Mouse (Mus musculus) liver, embryonic 12.5 days (tissue): ENCODE results near the gene Ube2u. TPM values are rescaled to one million over a fixed set of nuclear protein-coding genes. Genes with fewer than 3 reads are reported as not detected.

Source experiments
- ATAC-seq: fragments of 200-750 bp; cut with Nextera tagmentation; 2 replicates; pipeline ENCODE4 v1.8.0; 2017; ENCODE audit warnings: moderate number of reproducible peaks, mild to moderate bottlenecking, moderate library complexity
- H3K27ac ChIP-seq: fragments of 300-500 bp; sonication (generic); 2 replicates; pipeline ENCODE4 v1.5.1; 2016; ENCODE audit warnings: mild to moderate bottlenecking
- H3K27me3 ChIP-seq: fragments of 300-500 bp; sonication (generic); replicated peaks from 2 replicates; pipeline ENCODE4 v1.6.1; 2016; ENCODE audit warnings: mild to moderate bottlenecking, moderate library complexity
- H3K36me3 ChIP-seq: fragments of 300-500 bp; sonication (generic); 2 replicates; pipeline ENCODE4 v1.6.1; 2016; ENCODE audit warnings: mild to moderate bottlenecking, moderate library complexity
- H3K4me1 ChIP-seq: fragments of 300-500 bp; sonication (generic); 2 replicates; pipeline ENCODE4 v1.6.1; 2016
- H3K4me2 ChIP-seq: fragments of 300-500 bp; sonication (generic); 2 replicates; pipeline ENCODE4 v1.6.1; 2016; ENCODE audit warnings: mild to moderate bottlenecking, moderate library complexity
- H3K4me3 ChIP-seq: fragments of 300-500 bp; sonication (generic); 2 replicates; pipeline ENCODE4 v1.5.1; 2016; ENCODE audit warnings: mild to moderate bottlenecking, moderate library complexity
- H3K9ac ChIP-seq: fragments of 300-500 bp; sonication (generic); 2 replicates; pipeline ENCODE4 v1.6.1; 2016; ENCODE audit warnings: mild to moderate bottlenecking, moderate library complexity
- H3K9me3 ChIP-seq: fragments of 300-500 bp; sonication (generic); replicated peaks from 2 replicates; pipeline ENCODE4 v1.6.1; 2016; ENCODE audit warnings: mild to moderate bottlenecking, moderate library complexity
- WGBS: fragments of 180-500 bp; shearing (Covaris S2); methylation state at CpG from one replicate; pipeline ENCODE4 v1.1.7; 2016; ENCODE audit not compliant: insufficient replicate concordance; 5-methylcytosine and 5-hydroxymethylcytosine counted together
- polyA plus RNA-seq: library from polyadenylated mRNA; unstranded; fragments of >200 nt; fragmentation: Nextera tagmentation; extraction: Ambion mirVana; gene quantifications from 2 replicates; pipeline ENCODE4 v1.2.1, GENCODE M21; 2016

Gene Ube2u
- polyA plus RNA-seq, 1 experiment from 2014 or later, result 0.13 TPM

GRCm38 (mm10) chr4:100503337-100503736, 24.7 kb downstream of the Ube2u start:
- H3K36me3 ChIP-seq, result no peaks in the 10 kb centered on the region
- 37% methylated on average over 2 of the region's 2 CpGs for WGBS
- no peaks in the 10 kb centered on the region for H3K27me3 ChIP-seq
- no peak overlapping the region for H3K9ac ChIP-seq
- H3K4me2 ChIP-seq, result no peak overlapping the region
- H3K4me1 ChIP-seq, result no peaks in the 10 kb centered on the region
- ATAC-seq, result no peak
- no peak overlapping the region for H3K27ac ChIP-seq
- no peak overlapping the region for H3K4me3 ChIP-seq
- no peaks in the 10 kb centered on the region; the same call in 1 of the 2 replicates for H3K9me3 ChIP-seq

- no peak for ATAC-seq
- Histone ChIP-seq H3K4me3 (no peak overlapping the region), H3K4me1 (no peaks in the 10 kb centered on the region), H3K9ac (no peak overlapping the region), H3K27me3 (no peaks in the 10 kb centered on the region), H3K9me3 (no peaks in the 10 kb centered on the region), H3K27ac (no peak overlapping the region), H3K36me3 (no peaks in the 10 kb centered on the region), H3K4me2 (no peak overlapping the region)
- 70% methylated on average over 2 of the region's 2 CpGs for WGBS
Observed at GRCm38 (mm10) chr4:100517646-100518045, 39.0 kb downstream of the Ube2u start.

- no peak for ATAC-seq
- H3K36me3 ChIP-seq, result no peaks in the 10 kb centered on the region
- 39% methylated on average over 6 of the region's 6 CpGs for WGBS
- H3K4me2 ChIP-seq, result no peak overlapping the region
- H3K4me3 ChIP-seq, result no peak overlapping the region
- 0 out of 2 replicates have a peak, but pooled peaks cover 5% of the 10 kb centered on the region for H3K27me3 ChIP-seq
- no peaks in the 10 kb centered on the region for H3K9me3 ChIP-seq
- no peak overlapping the region for H3K27ac ChIP-seq
- H3K9ac ChIP-seq, result no peak overlapping the region
- no peaks in the 10 kb centered on the region for H3K4me1 ChIP-seq
Observed at GRCm38 (mm10) chr4:100522534-100522933, 43.9 kb downstream of the Ube2u start.

- ATAC-seq, result no peak
- peaks cover 8% of the 10 kb centered on the region; the same call in 1 of the 2 replicates for H3K27me3 ChIP-seq
- 44% methylated on average over 4 of the region's 4 CpGs for WGBS
Observed at GRCm38 (mm10) chr4:100524741-100525140, 46.1 kb downstream of the Ube2u start.

GRCm38 (mm10) chr4:100526296-100526695, 47.6 kb downstream of the Ube2u start:
- WGBS, result 56% methylated on average over 6 of the region's 6 CpGs
- Histone ChIP-seq H3K36me3 (no peaks in the 10 kb centered on the region), H3K9ac (no peak overlapping the region), H3K4me2 (no peak overlapping the region), H3K4me1 (no peaks in the 10 kb centered on the region), H3K27me3 (peaks cover 8% of the 10 kb centered on the region; the same call in 1 of the 2 replicates), H3K9me3 (no peaks in the 10 kb centered on the region), H3K4me3 (no peak overlapping the region), H3K27ac (no peak overlapping the region)
- no peak for ATAC-seq

More at GRCm38 (mm10) chr4:100524741-100525140, 46.1 kb downstream of the Ube2u start:
- no peak overlapping the region for H3K27ac ChIP-seq
- H3K4me2 ChIP-seq, result no peak overlapping the region
- no peaks in the 10 kb centered on the region for H3K36me3 ChIP-seq
- no peaks in the 10 kb centered on the region for H3K4me1 ChIP-seq
- no peaks in the 10 kb centered on the region for H3K9me3 ChIP-seq
- H3K4me3 ChIP-seq, result no peak overlapping the region
- no peak overlapping the region for H3K9ac ChIP-seq

- H3K27me3 ChIP-seq, result peaks cover 8% of the 10 kb centered on the region; the same call in 1 of the 2 replicates
- H3K9ac ChIP-seq, result no peak overlapping the region
- no peaks in the 10 kb centered on the region for H3K9me3 ChIP-seq
- H3K4me1 ChIP-seq, result no peaks in the 10 kb centered on the region
- no peak overlapping the region for H3K27ac ChIP-seq
- 10% methylated on average over 3 of the region's 3 CpGs for WGBS
- no peaks in the 10 kb centered on the region for H3K36me3 ChIP-seq
- H3K4me3 ChIP-seq, result no peak overlapping the region
- H3K4me2 ChIP-seq, result peak overlapping the region; percentile 35
- no peak for ATAC-seq
Observed at GRCm38 (mm10) chr4:100527086-100527485, 48.4 kb downstream of the Ube2u start.

GRCm38 (mm10) chr4:100527554-100528001, 48.9 kb downstream of the Ube2u start:
- peak overlapping the region; percentile 35 for H3K4me2 ChIP-seq
- 0 out of 2 replicates have a peak overlapping the region, but pooled peaks have one; percentile 2 for H3K4me3 ChIP-seq
- no peaks in the 10 kb centered on the region for H3K4me1 ChIP-seq
- peaks cover 8% of the 10 kb centered on the region; the same call in 1 of the 2 replicates for H3K27me3 ChIP-seq
- H3K9ac ChIP-seq, result no peak overlapping the region
- no peaks in the 10 kb centered on the region for H3K9me3 ChIP-seq
- no peak for ATAC-seq
- H3K27ac ChIP-seq, result no peak overlapping the region
- H3K36me3 ChIP-seq, result no peaks in the 10 kb centered on the region
- 13% methylated on average over 15 of the region's 15 CpGs for WGBS

GRCm38 (mm10) chr4:100533607-100534006, 55.0 kb downstream of the Ube2u start:
- no peaks in the 10 kb centered on the region for H3K36me3 ChIP-seq
- H3K4me3 ChIP-seq, result no peak overlapping the region
- no peak overlapping the region for H3K27ac ChIP-seq
- H3K27me3 ChIP-seq, result no peaks in the 10 kb centered on the region
- H3K4me2 ChIP-seq, result no peak overlapping the region
- no peaks in the 10 kb centered on the region for H3K4me1 ChIP-seq
- no peak overlapping the region for H3K9ac ChIP-seq
- 60% methylated on average over 6 of the region's 6 CpGs for WGBS
- H3K9me3 ChIP-seq, result no peaks in the 10 kb centered on the region
- ATAC-seq, result no peak

GRCm38 (mm10) chr4:100534946-100535345, 56.3 kb downstream of the Ube2u start:
- WGBS, result 75% methylated on average over 3 of the region's 3 CpGs

GRCm38 (mm10) chr4:100537898-100538297, 59.2 kb downstream of the Ube2u start:
- Histone ChIP-seq H3K27ac (no peak overlapping the region), H3K27me3 (no peaks in the 10 kb centered on the region), H3K9me3 (no peaks in the 10 kb centered on the region), H3K4me2 (no peak overlapping the region), H3K9ac (no peak overlapping the region), H3K36me3 (no peaks in the 10 kb centered on the region), H3K4me1 (no peaks in the 10 kb centered on the region), H3K4me3 (no peak overlapping the region)
- ATAC-seq, result no peak
- 12% methylated on average over 3 of the region's 3 CpGs for WGBS

More at GRCm38 (mm10) chr4:100534946-100535345, 56.3 kb downstream of the Ube2u start:
- H3K4me3 ChIP-seq, result no peak overlapping the region
- no peaks in the 10 kb centered on the region for H3K4me1 ChIP-seq
- H3K9ac ChIP-seq, result no peak overlapping the region
- H3K4me2 ChIP-seq, result no peak overlapping the region
- H3K27me3 ChIP-seq, result no peaks in the 10 kb centered on the region
- no peak for ATAC-seq
- H3K36me3 ChIP-seq, result no peaks in the 10 kb centered on the region
- no peaks in the 10 kb centered on the region for H3K9me3 ChIP-seq
- no peak overlapping the region for H3K27ac ChIP-seq

- 39% methylated on average over 3 of the region's 3 CpGs for WGBS
- no peak for ATAC-seq
- H3K27ac ChIP-seq, result no peak overlapping the region
Observed at GRCm38 (mm10) chr4:100539483-100539882, 60.8 kb downstream of the Ube2u start.

GRCm38 (mm10) chr4:100547905-100548304, 69.3 kb downstream of the Ube2u start:
- Histone ChIP-seq H3K27me3 (no peaks in the 10 kb centered on the region), H3K9me3 (no peaks in the 10 kb centered on the region), H3K27ac (no peak overlapping the region), H3K4me1 (0 out of 2 replicates have a peak, but pooled peaks cover 5% of the 10 kb centered on the region), H3K36me3 (no peaks in the 10 kb centered on the region), H3K9ac (no peak overlapping the region), H3K4me3 (no peak overlapping the region), H3K4me2 (no peak overlapping the region)
- no peak for ATAC-seq
- 20% methylated on average over 4 of the region's 4 CpGs for WGBS

More at GRCm38 (mm10) chr4:100539483-100539882, 60.8 kb downstream of the Ube2u start:
- H3K4me2 ChIP-seq, result no peak overlapping the region
- H3K9ac ChIP-seq, result no peak overlapping the region
- H3K9me3 ChIP-seq, result no peaks in the 10 kb centered on the region
- no peaks in the 10 kb centered on the region for H3K4me1 ChIP-seq
- no peak overlapping the region for H3K4me3 ChIP-seq
- H3K36me3 ChIP-seq, result no peaks in the 10 kb centered on the region
- H3K27me3 ChIP-seq, result no peaks in the 10 kb centered on the region

GRCm38 (mm10) chr4:100553296-100553695, 74.6 kb downstream of the Ube2u start:
- no peaks in the 10 kb centered on the region for H3K9me3 ChIP-seq
- H3K4me1 ChIP-seq, result no peaks in the 10 kb centered on the region
- ATAC-seq, result no peak
- no peaks in the 10 kb centered on the region for H3K36me3 ChIP-seq
- no peak overlapping the region for H3K4me3 ChIP-seq
- WGBS, result 64% methylated on average over 2 of the region's 2 CpGs
- H3K4me2 ChIP-seq, result no peak overlapping the region
- no peak overlapping the region for H3K9ac ChIP-seq
- no peak overlapping the region for H3K27ac ChIP-seq
- H3K27me3 ChIP-seq, result no peaks in the 10 kb centered on the region
